Mouse (Mus musculus) hindbrain, postnatal 0 days (tissue): ENCODE data around the gene Tnfrsf21. TPM values are rescaled to one million over a fixed set of nuclear protein-coding genes. Genes with fewer than 3 reads are reported as not detected.

Experiments
- ATAC-seq: fragments of 200-750 bp; cut with Nextera tagmentation; 2 replicates; pipeline ENCODE4 v1.8.0; 2017; ENCODE audit warnings: mild to moderate bottlenecking, moderate TSS enrichment, moderate library complexity
- DNase-seq: peaks from one replicate; pipeline ENCODE4 v3.0.0-alpha.2; 2015; ENCODE audit warnings: low spot score
- H3K27ac ChIP-seq: fragments of 300-500 bp; sonication (generic); 2 replicates; pipeline ENCODE4 v1.5.1; 2014; ENCODE audit warnings: mild to moderate bottlenecking
- H3K27me3 ChIP-seq: fragments of 300-500 bp; sonication (generic); 2 replicates; pipeline ENCODE4 v1.6.1; 2014; ENCODE audit warnings: low read length, mixed read lengths; ENCODE audit not compliant: insufficient read depth
- H3K36me3 ChIP-seq: fragments of 300-500 bp; sonication (generic); 2 replicates; pipeline ENCODE4 v1.6.1; 2014; ENCODE audit warnings: low read length, mixed read lengths; ENCODE audit not compliant: insufficient read depth
- H3K4me1 ChIP-seq: fragments of 300-500 bp; sonication (generic); 2 replicates; pipeline ENCODE4 v1.6.1; 2014; ENCODE audit warnings: antibody characterized with exemption, low read length, mixed read lengths; ENCODE audit not compliant: insufficient read depth
- H3K4me2 ChIP-seq: fragments of 300-500 bp; sonication (generic); 2 replicates; pipeline ENCODE4 v1.6.1; 2014; ENCODE audit warnings: low read depth, mild to moderate bottlenecking, low read length, moderate library complexity, mixed read lengths
- H3K4me3 ChIP-seq: fragments of 300-500 bp; sonication (generic); 2 replicates; pipeline ENCODE4 v1.5.1; 2014; ENCODE audit warnings: low read length
- H3K9ac ChIP-seq: fragments of 300-500 bp; sonication (generic); replicated peaks from 2 replicates; pipeline ENCODE4 v1.6.1; 2014; ENCODE audit warnings: mild to moderate bottlenecking, low read length, moderate library complexity, mixed read lengths
- H3K9me3 ChIP-seq: fragments of 300-500 bp; sonication (generic); 2 replicates; pipeline ENCODE4 v1.6.1; 2016; ENCODE audit warnings: low read length, mixed read lengths
- CTCF ChIP-seq: IDR thresholded peaks from 2 replicates; pipeline ENCODE4 v1.5.1; 2016; ENCODE audit warnings: antibody characterized with exemption, control low read depth, low read depth
- WGBS: fragments of 180-500 bp; shearing (Covaris S2); extraction: QIAGEN DNeasy Blood & Tissue Kit; methylation state at CpG from one replicate; pipeline ENCODE4 v1.1.7; 2014; 5-methylcytosine and 5-hydroxymethylcytosine counted together
- polyA plus RNA-seq: library from polyadenylated mRNA; unstranded; fragments of >200 nt; fragmentation: Nextera tagmentation; extraction: Ambion mirVana; gene quantifications from 2 replicates; pipeline ENCODE4 v1.2.1, GENCODE M21; 2015
- total RNA-seq: library from RNA; depleted of rRNA; stranded (reverse); fragments of >200 nt; gene quantifications from 2 replicates; pipeline ENCODE4 v1.2.3, GENCODE M21; 2014

Gene Tnfrsf21
- total and polyA plus RNA-seq, 2 experiments from 2014 or later: 76.8 to 115 TPM

GRCm38 (mm10) chr17:43024531-43024930 lies 8.2 kb downstream of the Tnfrsf21 start:
- Histone ChIP-seq H3K9me3 (no peaks in the 10 kb centered on the region), H3K4me2 (no peak overlapping the region), H3K4me1 (no peaks in the 10 kb centered on the region; the same call in 1 of the 2 replicates), H3K27me3 (no peaks in the 10 kb centered on the region), H3K9ac (no peak overlapping the region), H3K4me3 (no peak overlapping the region), H3K27ac (no peak overlapping the region), H3K36me3 (no peaks in the 10 kb centered on the region)
- no peak for ATAC-seq
- DNase-seq: no peak
- 93% methylated on average over 3 of the region's 3 CpGs for WGBS
- no peak for TF ChIP-seq CTCF

GRCm38 (mm10) chr17:43025048-43025447 lies 8.7 kb downstream of the Tnfrsf21 start:
- Histone ChIP-seq H3K27me3 (no peaks in the 10 kb centered on the region), H3K4me1 (peaks cover 2% of the 10 kb centered on the region; the same call in 1 of the 2 replicates), H3K9ac (no peak overlapping the region), H3K4me3 (no peak overlapping the region), H3K36me3 (no peaks in the 10 kb centered on the region), H3K4me2 (no peak overlapping the region), H3K9me3 (no peaks in the 10 kb centered on the region), H3K27ac (no peak overlapping the region)
- no peak for TF ChIP-seq CTCF
- WGBS: 85% methylated on average over 6 of the region's 6 CpGs
- DNase-seq: no peak
- no peak for ATAC-seq

- no peak overlapping the region for H3K9ac ChIP-seq
- H3K27ac ChIP-seq: no peak overlapping the region
- no peak for TF ChIP-seq CTCF
- DNase-seq: no peak
- H3K4me1 ChIP-seq: peaks cover 6% of the 10 kb centered on the region; the same call in 1 of the 2 replicates
- no peaks in the 10 kb centered on the region for H3K27me3 ChIP-seq
- ATAC-seq: no peak
- WGBS: 86% methylated on average over 22 of the region's 22 CpGs
- no peak overlapping the region for H3K4me2 ChIP-seq
- no peak overlapping the region for H3K4me3 ChIP-seq
- no peaks in the 10 kb centered on the region for H3K9me3 ChIP-seq
- no peaks in the 10 kb centered on the region for H3K36me3 ChIP-seq
Observed at GRCm38 (mm10) chr17:43025819-43026593, 9.7 kb downstream of the Tnfrsf21 start.

- Histone ChIP-seq H3K9ac (no peak overlapping the region), H3K27me3 (no peaks in the 10 kb centered on the region), H3K9me3 (no peaks in the 10 kb centered on the region), H3K4me3 (no peak overlapping the region), H3K4me2 (no peak overlapping the region), H3K4me1 (peaks cover 6% of the 10 kb centered on the region; the same call in 1 of the 2 replicates), H3K27ac (no peak overlapping the region), H3K36me3 (no peaks in the 10 kb centered on the region)
- ATAC-seq (no peak), DNase-seq (no peak)
- TF ChIP-seq CTCF: no peak
- 87% methylated on average over 4 of the region's 4 CpGs for WGBS
Observed at GRCm38 (mm10) chr17:43026708-43027107, 10.4 kb downstream of the Tnfrsf21 start.

GRCm38 (mm10) chr17:43029546-43029945 lies 13.2 kb downstream of the Tnfrsf21 start:
- WGBS: 90% methylated on average over 3 of the region's 3 CpGs
- H3K27me3 ChIP-seq: no peaks in the 10 kb centered on the region
- H3K36me3 ChIP-seq: no peaks in the 10 kb centered on the region
- DNase-seq: no peak
- H3K9ac ChIP-seq: no peak overlapping the region
- H3K4me2 ChIP-seq: no peak overlapping the region
- no peak for ATAC-seq
- H3K4me1 ChIP-seq: 0 out of 2 replicates have a peak, but pooled peaks cover 6% of the 10 kb centered on the region
- no peak overlapping the region for H3K27ac ChIP-seq
- H3K4me3 ChIP-seq: no peak overlapping the region
- H3K9me3 ChIP-seq: no peaks in the 10 kb centered on the region
- no peak for TF ChIP-seq CTCF

GRCm38 (mm10) chr17:43030290-43030689 lies 13.9 kb downstream of the Tnfrsf21 start:
- no peak overlapping the region for H3K4me3 ChIP-seq
- ATAC-seq (no peak), DNase-seq (no peak)
- no peaks in the 10 kb centered on the region for H3K9me3 ChIP-seq
- no peaks in the 10 kb centered on the region for H3K27me3 ChIP-seq
- TF ChIP-seq CTCF: no peak
- no peak overlapping the region for H3K4me2 ChIP-seq
- 0 out of 2 replicates have a peak, but pooled peaks cover 11% of the 10 kb centered on the region for H3K4me1 ChIP-seq
- H3K9ac ChIP-seq: no peak overlapping the region
- no peaks in the 10 kb centered on the region for H3K36me3 ChIP-seq
- H3K27ac ChIP-seq: no peak overlapping the region
- WGBS: 68% methylated on average over 3 of the region's 3 CpGs

GRCm38 (mm10) chr17:43032489-43033036 lies 16.2 kb downstream of the Tnfrsf21 start:
- DNase-seq (no peak), ATAC-seq (no peak)
- Histone ChIP-seq H3K27ac (no peak overlapping the region), H3K4me1 (0 out of 2 replicates have a peak, but pooled peaks cover 14% of the 10 kb centered on the region), H3K4me3 (no peak overlapping the region), H3K9me3 (no peaks in the 10 kb centered on the region), H3K36me3 (peaks cover 2% of the 10 kb centered on the region; the same call in 1 of the 2 replicates), H3K27me3 (no peaks in the 10 kb centered on the region), H3K9ac (no peak overlapping the region), H3K4me2 (no peak overlapping the region)
- no peak for TF ChIP-seq CTCF
- 78% methylated on average over 8 of the region's 8 CpGs for WGBS
